Mouse (Mus musculus): Measurements from ENCODE around the gene Etl4.

DNA sequence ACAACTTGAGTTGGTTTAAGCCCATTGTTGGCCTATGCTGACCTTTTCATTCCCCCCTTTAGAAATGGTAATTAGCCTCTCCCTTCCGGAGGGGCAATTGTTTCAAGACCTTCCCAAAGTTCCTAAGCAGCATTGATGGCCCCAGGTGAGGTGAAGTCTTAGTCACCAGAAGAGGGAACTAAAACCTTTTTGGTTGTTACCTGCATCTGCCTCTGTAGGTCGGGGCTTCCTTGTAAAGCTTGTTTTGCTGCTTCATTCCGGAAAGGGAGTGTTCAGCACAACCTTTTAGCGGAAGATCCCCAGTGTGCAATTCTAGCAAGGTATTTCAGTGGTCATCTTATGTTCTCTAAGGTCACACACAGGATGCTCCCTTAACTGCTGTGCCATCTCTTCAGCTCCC is 759.8 kb downstream of the Etl4 start:
- TF ChIP-seq CTCF (IDR thresholded peaks at IDR 0.05; ENCODE audit: insufficient read depth, low read length) = no peak
- TF ChIP-seq POLR2A (IDR thresholded peaks at IDR 0.05; ENCODE audit: borderline replicate concordance, extremely low read depth, low read depth, low read length) = no peak

All from lung, adult 2 months (tissue).